Mouse (Mus musculus): ENCODE results near the gene Ttc17. TPM values are rescaled to one million over a fixed set of nuclear protein-coding genes. Genes with fewer than 3 reads are reported as not detected.

Ttc17 gene
- polyA plus RNA-seq, 1 experiment = 15.5 TPM

GRCm38 (mm10) chr2:94381057-94381647 is 25.3 kb downstream of the Ttc17 start:
- no peak for DNase-seq (ENCODE audit: low read depth)

- DNase-seq (ENCODE audit: low read depth) = no peak
These were observed 27.8 kb downstream of the Ttc17 start for GRCm38 (mm10) chr2:94378678-94379077.

- DNase-seq (ENCODE audit: low read depth) = no peak
These were observed 35.4 kb downstream of the Ttc17 start for GRCm38 (mm10) chr2:94371093-94371492.

DNA sequence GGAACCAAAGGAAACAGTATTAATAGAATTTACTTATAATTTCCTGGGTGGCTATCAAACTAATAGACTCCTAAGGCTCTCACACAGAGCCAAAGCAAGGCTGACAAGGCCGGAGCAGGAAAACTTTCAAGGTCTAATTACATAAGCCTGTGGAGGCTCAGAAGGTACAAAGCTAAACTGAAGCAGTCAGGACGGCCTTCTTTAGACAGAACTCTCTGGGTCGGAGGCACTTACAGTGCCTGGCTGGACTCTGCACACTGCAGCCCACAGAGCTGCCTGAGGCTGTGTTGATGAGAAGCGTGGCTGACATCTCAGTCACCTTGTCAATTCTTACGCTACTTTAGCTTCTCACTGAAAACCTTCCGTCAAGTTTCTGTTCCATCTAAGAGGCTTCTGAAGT is 42.7 kb downstream of the Ttc17 start:
- DNase-seq (ENCODE audit: low read depth) = no peak

GRCm38 (mm10) chr2:94360398-94360973 is 46.0 kb downstream of the Ttc17 start:
- no peak for DNase-seq (ENCODE audit: low read depth)

DNA sequence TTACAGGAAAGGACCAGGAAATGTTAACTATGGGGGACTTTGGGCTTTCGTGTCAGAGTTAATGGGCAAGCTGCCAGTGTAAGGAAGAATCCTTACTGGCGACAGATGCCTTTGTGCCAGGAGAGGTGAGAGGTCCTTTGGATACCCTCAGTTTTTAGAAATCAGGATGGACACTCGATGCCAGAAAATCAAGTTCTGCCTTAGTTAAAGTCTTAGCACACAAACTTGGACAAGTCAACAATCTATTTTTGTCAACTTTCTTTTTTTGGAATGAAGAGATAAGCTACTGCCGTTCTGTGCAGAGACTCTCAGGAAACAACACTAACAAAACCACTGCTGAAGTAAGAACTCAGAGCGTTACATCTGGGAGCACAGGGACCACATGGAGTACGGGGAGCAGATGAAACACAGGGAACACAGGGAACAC is 58.3 kb downstream of the Ttc17 start:
- no peak for DNase-seq (ENCODE audit: low read depth)

GRCm38 (mm10) chr2:94346746-94347145 is 59.7 kb downstream of the Ttc17 start:
- no peak for DNase-seq (ENCODE audit: low read depth)

DNA sequence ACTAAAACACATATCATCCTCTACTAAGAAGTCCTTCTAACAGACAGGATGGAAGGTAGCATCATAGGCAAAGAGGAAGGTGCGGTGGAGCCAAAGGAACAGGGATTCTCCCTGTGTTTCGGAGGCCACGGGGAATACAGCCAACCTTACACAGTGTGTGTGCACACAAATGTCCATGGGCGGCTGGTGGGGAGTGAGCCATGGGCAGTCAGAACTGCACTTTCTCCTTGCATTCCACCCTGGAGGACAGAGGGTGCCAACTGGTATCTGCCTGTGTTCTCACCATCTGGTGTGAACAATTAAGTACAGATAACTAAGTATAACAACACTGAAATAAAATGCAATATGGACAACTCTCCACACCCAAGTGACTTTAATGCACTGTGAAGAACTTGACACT is 61.9 kb downstream of the Ttc17 start:
- no peak for DNase-seq (ENCODE audit: low read depth)

GRCm38 (mm10) chr2:94343290-94344285 is 62.9 kb downstream of the Ttc17 start:
- no peak for DNase-seq (ENCODE audit: low read depth)

GRCm38 (mm10) chr2:94340769-94341168 is 65.7 kb downstream of the Ttc17 start:
- DNase-seq (ENCODE audit: low read depth) = no peak

GRCm38 (mm10) chr2:94339495-94339894 is 67.0 kb downstream of the Ttc17 start:
- no peak for DNase-seq (ENCODE audit: low read depth)

DNA sequence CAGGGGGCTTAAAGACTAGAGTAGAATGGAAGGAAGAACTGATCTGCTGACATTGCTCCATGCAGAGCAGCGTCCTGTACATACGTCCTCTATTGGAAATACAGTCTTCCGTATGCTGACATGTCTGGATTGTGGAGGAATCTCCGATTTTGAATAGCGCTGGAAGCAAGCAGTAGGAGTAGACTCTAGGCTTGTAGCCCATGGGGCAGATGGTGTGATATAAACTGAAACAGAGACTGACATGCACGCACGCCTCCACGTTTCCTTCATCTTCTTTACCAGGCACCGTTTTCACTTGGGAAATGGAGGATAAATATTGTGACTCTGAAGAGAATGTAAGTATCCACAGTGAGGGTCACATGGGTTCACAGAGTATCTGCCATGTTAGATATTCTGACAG is 70.2 kb downstream of the Ttc17 start:
- no peak for DNase-seq (ENCODE audit: low read depth)

- no peak for DNase-seq (ENCODE audit: low read depth)
These were observed 71.8 kb downstream of the Ttc17 start for GRCm38 (mm10) chr2:94334742-94335046.

GRCm38 (mm10) chr2:94333841-94334741 is 72.4 kb downstream of the Ttc17 start:
- DNase-seq (ENCODE audit: low read depth) = peak; percentile 55

- DNase-seq (ENCODE audit: low read depth) = no peak
These were observed 73.4 kb downstream of the Ttc17 start for GRCm38 (mm10) chr2:94333086-94333485.

- DNase-seq (ENCODE audit: low read depth) = no peak
These were observed 77.2 kb downstream of the Ttc17 start for GRCm38 (mm10) chr2:94329336-94329735.

DNA sequence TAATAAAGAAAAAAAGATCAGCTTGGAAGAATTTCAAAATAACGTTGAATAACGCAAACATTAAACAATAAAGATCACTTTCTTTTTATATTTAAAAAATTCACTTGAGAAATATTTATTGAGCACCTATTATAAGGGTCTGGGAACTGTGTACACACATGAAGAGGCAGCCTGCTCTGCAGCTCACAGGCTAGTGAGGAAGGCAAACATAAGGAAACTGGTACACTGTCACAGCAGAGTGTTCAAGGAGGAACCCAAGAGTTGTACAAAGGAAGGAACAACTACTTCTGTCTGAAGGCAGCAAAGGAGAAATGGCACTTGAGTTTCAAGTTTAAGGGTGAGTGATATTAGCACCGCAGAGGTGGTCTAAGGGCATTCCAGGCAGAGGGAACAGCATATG is 78.7 kb downstream of the Ttc17 start:
- no peak for DNase-seq (ENCODE audit: low read depth)

GRCm38 (mm10) chr2:94319780-94320179 is 86.7 kb downstream of the Ttc17 start:
- DNase-seq (ENCODE audit: low read depth) = no peak

- no peak for DNase-seq (ENCODE audit: low read depth)
These were observed 90.0 kb downstream of the Ttc17 start for GRCm38 (mm10) chr2:94316526-94316925.

DNA sequence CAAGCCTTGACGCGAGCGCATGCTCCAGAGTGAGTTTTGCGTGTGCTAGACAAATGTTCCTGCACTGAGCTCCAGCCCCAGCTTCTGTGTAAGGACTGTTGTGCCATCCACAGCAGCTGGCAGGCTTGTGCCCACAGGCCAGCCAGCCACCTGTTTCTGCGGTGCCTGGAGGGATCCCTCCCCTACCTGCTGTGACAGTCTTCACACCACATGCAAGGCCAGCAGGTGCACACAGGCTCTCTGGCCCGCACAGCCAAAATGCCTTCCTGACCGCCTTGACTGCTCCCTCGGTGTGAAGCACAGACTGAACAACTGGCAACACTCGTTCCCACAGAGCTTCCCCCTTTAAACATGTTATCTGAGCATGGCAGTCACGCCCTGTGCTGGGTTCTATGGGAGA is 102.5 kb downstream of the Ttc17 start:
- no peak for DNase-seq (ENCODE audit: low read depth)

- no peak for DNase-seq (ENCODE audit: low read depth)
These were observed 104.1 kb downstream of the Ttc17 start for GRCm38 (mm10) chr2:94302393-94302792.

GRCm38 (mm10) chr2:94301749-94302148 is 104.7 kb downstream of the Ttc17 start:
- DNase-seq (ENCODE audit: low read depth) = no peak

All from gonadal fat pad, adult 2 months (tissue).